Comparison of ENCODE assay signal across 27 mouse cellular contexts in genomic region chr13:99373684-99374083, GRCm38 (mm10). TPM values are rescaled to one million over a fixed set of nuclear protein-coding genes. Genes with fewer than 3 reads are reported as not detected.
DNase-seq lines count a peak whose midpoint lies in the region; ATAC-seq and TF ChIP-seq lines count a peak whose summit lies in the region.
"Had no signal": no experiment of that assay in that cellular context is flagged by ENCODE, and none has a peak within 500 bp of the region (broad histone marks: within the 10 kb centered on the region; RNA-seq: fewer than 3 reads in every experiment).

No protein-coding gene starts in this region.

- no peak for TF ChIP-seq POLR2A in limb, embryonic 14.5 days (IDR thresholded peaks at IDR 0.05; ENCODE audit: borderline replicate concordance, extremely low read depth, insufficient read depth, insufficient read length)

- no peak overlapping the region for H3K4me3 ChIP-seq in intestine, embryonic 14.5 days (ENCODE audit: low read depth, low read length)
- no peak overlapping the region for H3K4me3 ChIP-seq in intestine, postnatal 0 days (ENCODE audit: low read depth, low read length)
- H3K4me3 ChIP-seq in embryonic facial prominence, embryonic 12.5 days = no peak overlapping the region
- H3K4me3 ChIP-seq in limb, embryonic 14.5 days (replicated peaks; ENCODE audit: low read length) = no peak overlapping the region
- H3K4me3 ChIP-seq: erythroblast, embryonic 14.5 days; heart, adult 2 months; heart, embryonic 12.5 days; liver, embryonic 12.5 days had no signal

- 64% methylated on average over 7 of the region's 7 CpGs for WGBS in intestine, embryonic 14.5 days
- 70% methylated on average over 7 of the region's 7 CpGs for WGBS in intestine, postnatal 0 days
- 70% methylated on average over 7 of the region's 7 CpGs for whole genome bisulfite sequencing in embryonic facial prominence, embryonic 12.5 days
- 62% methylated on average over 7 of the region's 7 CpGs for WGBS in limb, embryonic 14.5 days

- H3K27me3 ChIP-seq in intestine, embryonic 14.5 days (replicated peaks; ENCODE audit: control insufficient read depth, insufficient read depth, low read length) = no peaks in the 10 kb centered on the region
- H3K27me3 ChIP-seq in intestine, postnatal 0 days (replicated peaks; ENCODE audit: control insufficient read depth, insufficient read depth, low read length) = no peaks in the 10 kb centered on the region
- H3K27me3 ChIP-seq in embryonic facial prominence, embryonic 12.5 days = no peaks in the 10 kb centered on the region
- H3K27me3 ChIP-seq in limb, embryonic 14.5 days (ENCODE audit: control insufficient read depth, insufficient read depth, low read length) = no peaks in the 10 kb centered on the region
- H3K27me3 ChIP-seq: heart, embryonic 12.5 days; liver, embryonic 12.5 days had no signal

- no peaks in the 10 kb centered on the region for H3K9me3 ChIP-seq in intestine, embryonic 14.5 days (ENCODE audit: control insufficient read depth, low read length)
- H3K9me3 ChIP-seq in intestine, postnatal 0 days (ENCODE audit: control insufficient read depth) = no peaks in the 10 kb centered on the region
- H3K9me3 ChIP-seq in embryonic facial prominence, embryonic 12.5 days = no peaks in the 10 kb centered on the region
- H3K9me3 ChIP-seq in limb, embryonic 14.5 days (ENCODE audit: control insufficient read depth, low read length) = no peaks in the 10 kb centered on the region
- H3K9me3 ChIP-seq: heart, embryonic 12.5 days; liver, embryonic 12.5 days had no signal

- DNase-seq in intestine, embryonic 14.5 days (ENCODE audit: low spot score) = no peak
- peak; percentile 23 for DNase-seq in ZHBTc4 (ENCODE audit: low read depth, low spot score)
- no peak for DNase-seq in limb, embryonic 14.5 days (ENCODE audit: low spot score)
- no peak for DNase-seq in right cerebral cortex, adult 18-20 months
- DNase-seq: adrenal gland, adult 2 months; adrenal gland, postnatal 36 days; cerebellum, adult 18-20 months; cerebellum, postnatal 10 days; forebrain, postnatal 0 days; gastrocnemius, postnatal 36 days; heart, adult 2 months; kidney, adult 9 months; kidney, postnatal 10 days; layer of hippocampus, postnatal 36 days; left cerebral cortex, postnatal 4 days; lung, adult 18-20 months had no signal

- no peak overlapping the region for H3K9ac ChIP-seq in intestine, embryonic 14.5 days (ENCODE audit: low read length)
- no peak overlapping the region for H3K9ac ChIP-seq in intestine, postnatal 0 days (ENCODE audit: low read depth, low read length)
- no peak overlapping the region for H3K9ac ChIP-seq in embryonic facial prominence, embryonic 12.5 days
- H3K9ac ChIP-seq in limb, embryonic 14.5 days (ENCODE audit: low read depth, low read length, severe bottlenecking) = no peak overlapping the region
- H3K9ac ChIP-seq: forebrain, postnatal 0 days; heart, embryonic 12.5 days; hindbrain, embryonic 14.5 days; liver, embryonic 12.5 days had no signal

- H3K4me1 ChIP-seq in intestine, embryonic 14.5 days (replicated peaks; ENCODE audit: control insufficient read depth, insufficient read depth, low read length) = peaks cover 6% of the 10 kb centered on the region; the same call in 1 of the 2 replicates
- no peaks in the 10 kb centered on the region for H3K4me1 ChIP-seq in intestine, postnatal 0 days (replicated peaks; ENCODE audit: control insufficient read depth, insufficient read depth, low read length)
- peaks cover 13% of the 10 kb centered on the region for H3K4me1 ChIP-seq in embryonic facial prominence, embryonic 12.5 days
- peaks cover 7% of the 10 kb centered on the region; the same call in 1 of the 2 replicates for H3K4me1 ChIP-seq in limb, embryonic 14.5 days (ENCODE audit: control insufficient read depth, insufficient read depth, low read length)
- H3K4me1 ChIP-seq: liver, embryonic 12.5 days had no signal

- no peak overlapping the region for H3K4me2 ChIP-seq in intestine, embryonic 14.5 days (ENCODE audit: low read length)
- no peak overlapping the region for H3K4me2 ChIP-seq in intestine, postnatal 0 days (replicated peaks; ENCODE audit: low read depth)
- H3K4me2 ChIP-seq in embryonic facial prominence, embryonic 12.5 days (replicated peaks) = no peak overlapping the region
- no peak overlapping the region for H3K4me2 ChIP-seq in limb, embryonic 14.5 days (replicated peaks; ENCODE audit: low read depth, low read length, severe bottlenecking)
- H3K4me2 ChIP-seq: heart, embryonic 12.5 days; hindbrain, embryonic 14.5 days; liver, embryonic 12.5 days had no signal

- no peak for ATAC-seq in intestine, embryonic 14.5 days (replicated peaks; ENCODE audit: low FRiP score, low TSS enrichment, low read depth)
- no peak for ATAC-seq in intestine, postnatal 0 days
- ATAC-seq in embryonic facial prominence, embryonic 12.5 days (ENCODE audit: insufficient number of reproducible peaks, insufficient read depth, low FRiP score, low TSS enrichment) = 0 out of 2 replicates have a peak, but pooled peaks have one; percentile 15
- ATAC-seq in limb, embryonic 14.5 days (ENCODE audit: low FRiP score, low read depth) = peak; percentile 64
- no peak for ATAC-seq in activated CD4-positive, CD25-positive, alpha-beta regulatory T cell, adult 4 months
- ATAC-seq: CD4-positive, CD25-positive, alpha-beta regulatory T cell, adult 4 months; forebrain, postnatal 0 days; liver, embryonic 12.5 days; lung, postnatal 0 days; midbrain, embryonic 16.5 days had no signal

- H3K36me3 ChIP-seq in intestine, embryonic 14.5 days (ENCODE audit: control insufficient read depth, insufficient read depth, low read length) = peaks cover 5% of the 10 kb centered on the region; the same call in 1 of the 2 replicates
- peaks cover 2% of the 10 kb centered on the region; the same call in 1 of the 2 replicates for H3K36me3 ChIP-seq in intestine, postnatal 0 days (ENCODE audit: control insufficient read depth, insufficient read depth)
- H3K36me3 ChIP-seq in embryonic facial prominence, embryonic 12.5 days = no peaks in the 10 kb centered on the region
- H3K36me3 ChIP-seq in limb, embryonic 14.5 days (ENCODE audit: control insufficient read depth, insufficient read depth, low read length) = 0 out of 2 replicates have a peak, but pooled peaks cover 4% of the 10 kb centered on the region

- TF ChIP-seq CTCF in intestine, postnatal 0 days (IDR thresholded peaks at IDR 0.05; ENCODE audit: low read depth) = no peak

- H3K27ac ChIP-seq in intestine, embryonic 14.5 days (ENCODE audit: low read depth) = 0 out of 2 replicates have a peak overlapping the region, but pooled peaks have one; percentile 6
- H3K27ac ChIP-seq in intestine, postnatal 0 days (ENCODE audit: low read depth, low read length) = no peak overlapping the region; the same call in 1 of the 2 replicates
- H3K27ac ChIP-seq in embryonic facial prominence, embryonic 12.5 days = no peak overlapping the region
- H3K27ac ChIP-seq in limb, embryonic 14.5 days (replicated peaks; ENCODE audit: low read depth, low read length) = peak overlapping the region; percentile 39; the same call in 1 of the 2 replicates
- H3K27ac ChIP-seq: heart, adult 2 months; hindbrain, embryonic 14.5 days; liver, embryonic 12.5 days; macrophage had no signal

RNA-seq across cellular contexts. Expression of gene Mrps27, which starts 29.1 kb away (rescaled TPM):
- polyA plus RNA-seq in intestine, embryonic 14.5 days (2014; fragmentation: Nextera tagmentation; extraction: Ambion mirVana) = 69.7 and 71.1 TPM in 2 replicates
- polyA plus RNA-seq in intestine, postnatal 0 days (2015; fragmentation: Nextera tagmentation; extraction: Ambion mirVana) = 17.2 and 17.4 TPM in 2 replicates
- polyA plus RNA-seq in embryonic facial prominence, embryonic 12.5 days (2016; fragmentation: Nextera tagmentation; extraction: Ambion mirVana) = 63.2 and 64.2 TPM in 2 replicates
- 32.9 and 36.6 TPM in 2 replicates for polyA plus RNA-seq in limb, embryonic 14.5 days (2012; rRNA removed)
- polyA plus RNA-seq in limb, embryonic 14.5 days (2014; fragmentation: Nextera tagmentation; extraction: Ambion mirVana) = 54.1 and 55.7 TPM in 2 replicates
- 10 to 100 TPM; 18.5 to 23.3 TPM for polyA plus RNA-seq in activated CD4-positive, CD25-positive, alpha-beta regulatory T cell, adult 4 months (2017; shearing (Covaris generic))

RNA-seq across cellular contexts. Expression of gene Ptcd2, which starts 29.2 kb away (rescaled TPM):
- polyA plus RNA-seq in intestine, embryonic 14.5 days (2014; fragmentation: Nextera tagmentation; extraction: Ambion mirVana) = 54.6 and 58.7 TPM in 2 replicates
- polyA plus RNA-seq in intestine, postnatal 0 days (2015; fragmentation: Nextera tagmentation; extraction: Ambion mirVana) = 28.3 and 28.5 TPM in 2 replicates
- 46.4 and 47.9 TPM in 2 replicates for polyA plus RNA-seq in embryonic facial prominence, embryonic 12.5 days (2016; fragmentation: Nextera tagmentation; extraction: Ambion mirVana)
- 21.4 and 24.0 TPM in 2 replicates for polyA plus RNA-seq in limb, embryonic 14.5 days (2012; rRNA removed)
- 41.3 and 46.6 TPM in 2 replicates for polyA plus RNA-seq in limb, embryonic 14.5 days (2014; fragmentation: Nextera tagmentation; extraction: Ambion mirVana)
- polyA plus RNA-seq in activated CD4-positive, CD25-positive, alpha-beta regulatory T cell, adult 4 months (2017; shearing (Covaris generic)) = 10 to 100 TPM; 59.4 to 61.3 TPM

Comparison
In these comparisons a context has a peak if more than half of its experiments do, and no peak if none do; other contexts are left out.
1. H3K27ac ChIP-seq: peak in intestine, embryonic 14.5 days (single experiment) and limb, embryonic 14.5 days (single experiment); none in intestine, postnatal 0 days (single experiment) and embryonic facial prominence, embryonic 12.5 days (single experiment).
2. ATAC-seq: peak in embryonic facial prominence, embryonic 12.5 days (single experiment) and limb, embryonic 14.5 days (single experiment); none in intestine, embryonic 14.5 days (single experiment), intestine, postnatal 0 days (single experiment) and activated CD4-positive, CD25-positive, alpha-beta regulatory T cell, adult 4 months (single experiment).